Mouse (Mus musculus) heart, adult 2 months (tissue): ENCODE measurements around the gene Actn4.

Source experiments
- CTCF ChIP-seq: fragments of 200-600 bp; IDR thresholded peaks from 2 replicates; pipeline ENCODE4 v1.8.1; 2022; ENCODE audit warnings: antibody characterized with exemption, mild to moderate bottlenecking, moderate library complexity
- POLR2A ChIP-seq: fragments of 200-500 bp; IDR thresholded peaks from 2 replicates; pipeline ENCODE4 v1.6.1; 2011; ENCODE audit warnings: mild to moderate bottlenecking, low read depth, low read length, control low read depth; ENCODE audit not compliant: insufficient read depth

- TF ChIP-seq CTCF, result peak; percentile 76
- no peak for TF ChIP-seq POLR2A
Measured at GRCm38 (mm10) chr7:28972542-28972985, 10.4 kb upstream of the Actn4 start.
